Mouse (Mus musculus): ENCODE measurements at regions not wholly inside any gene's neighbourhood (a gene's known extent, or its start where the extent isn't known, plus 50 kb on each side); places are given as distances from the start of the nearest gene placed in this dataset.

- Histone ChIP-seq H3K4me3 (replicated peaks; ENCODE audit: low read length) (no peak overlapping the region), H3K36me3 (ENCODE audit: control insufficient read depth, insufficient read depth, low read length) (no peaks in the 10 kb centered on the region), H3K4me2 (replicated peaks; ENCODE audit: low read depth, low read length, severe bottlenecking) (no peak overlapping the region), H3K4me1 (ENCODE audit: control insufficient read depth, insufficient read depth, low read length) (peaks cover 11% of the 10 kb centered on the region), H3K27ac (replicated peaks; ENCODE audit: low read depth, low read length) (no peak overlapping the region), H3K27me3 (ENCODE audit: control insufficient read depth, insufficient read depth, low read length) (peaks cover 4% of the 10 kb centered on the region; the same call in 1 of the 2 replicates), H3K9ac (ENCODE audit: low read depth, low read length, severe bottlenecking) (no peak overlapping the region), H3K9me3 (ENCODE audit: control insufficient read depth, low read length) (no peaks in the 10 kb centered on the region)
- DNase-seq (ENCODE audit: low spot score) (no peak), ATAC-seq (ENCODE audit: low FRiP score, low read depth) (no peak)
- TF ChIP-seq POLR2A (IDR thresholded peaks at IDR 0.05; ENCODE audit: borderline replicate concordance, extremely low read depth, insufficient read depth, insufficient read length), result no peak
- 73% methylated on average over 11 of the region's 11 CpGs for WGBS
Measured at GRCm38 (mm10) chr7:70640574-70640973, 274.0 kb upstream of the Nr2f2 start.

GRCm38 (mm10) chr7:70638161-70638560, 271.6 kb upstream of the Nr2f2 start:
- H3K36me3 ChIP-seq (ENCODE audit: control insufficient read depth, insufficient read depth, low read length), result no peaks in the 10 kb centered on the region
- peaks cover 14% of the 10 kb centered on the region; the same call in 1 of the 2 replicates for H3K27me3 ChIP-seq (ENCODE audit: control insufficient read depth, insufficient read depth, low read length)
- no peak overlapping the region for H3K27ac ChIP-seq (replicated peaks; ENCODE audit: low read depth, low read length)
- no peak overlapping the region for H3K4me3 ChIP-seq (replicated peaks; ENCODE audit: low read length)
- H3K9me3 ChIP-seq (ENCODE audit: control insufficient read depth, low read length), result no peaks in the 10 kb centered on the region
- no peak for TF ChIP-seq POLR2A (IDR thresholded peaks at IDR 0.05; ENCODE audit: borderline replicate concordance, extremely low read depth, insufficient read depth, insufficient read length)
- 87% methylated on average over 2 of the region's 2 CpGs for WGBS
- H3K9ac ChIP-seq (ENCODE audit: low read depth, low read length, severe bottlenecking), result no peak overlapping the region
- H3K4me1 ChIP-seq (ENCODE audit: control insufficient read depth, insufficient read depth, low read length), result peaks cover 14% of the 10 kb centered on the region
- ATAC-seq (ENCODE audit: low FRiP score, low read depth), result no peak
- no peak for DNase-seq (ENCODE audit: low spot score)
- no peak overlapping the region for H3K4me2 ChIP-seq (replicated peaks; ENCODE audit: low read depth, low read length, severe bottlenecking)

- Histone ChIP-seq H3K4me1 (ENCODE audit: control insufficient read depth, insufficient read depth, low read length) (peaks cover 14% of the 10 kb centered on the region), H3K27ac (replicated peaks; ENCODE audit: low read depth, low read length) (no peak overlapping the region), H3K4me2 (replicated peaks; ENCODE audit: low read depth, low read length, severe bottlenecking) (0 out of 2 replicates have a peak overlapping the region, but pooled peaks have one; percentile 24), H3K9ac (ENCODE audit: low read depth, low read length, severe bottlenecking) (no peak overlapping the region), H3K9me3 (ENCODE audit: control insufficient read depth, low read length) (no peaks in the 10 kb centered on the region), H3K36me3 (ENCODE audit: control insufficient read depth, insufficient read depth, low read length) (no peaks in the 10 kb centered on the region), H3K27me3 (ENCODE audit: control insufficient read depth, insufficient read depth, low read length) (0 out of 2 replicates have a peak, but pooled peaks cover 14% of the 10 kb centered on the region), H3K4me3 (replicated peaks; ENCODE audit: low read length) (no peak overlapping the region)
- TF ChIP-seq POLR2A (IDR thresholded peaks at IDR 0.05; ENCODE audit: borderline replicate concordance, extremely low read depth, insufficient read depth, insufficient read length), result no peak
- WGBS, result 11% methylated on average over 11 of the region's 11 CpGs
- ATAC-seq (ENCODE audit: low FRiP score, low read depth) (no peak), DNase-seq (ENCODE audit: low spot score) (no peak)
Measured at GRCm38 (mm10) chr7:70634016-70634415, 267.5 kb upstream of the Nr2f2 start.

- Histone ChIP-seq H3K4me1 (ENCODE audit: control insufficient read depth, insufficient read depth, low read length) (peaks cover 14% of the 10 kb centered on the region), H3K27me3 (ENCODE audit: control insufficient read depth, insufficient read depth, low read length) (0 out of 2 replicates have a peak, but pooled peaks cover 14% of the 10 kb centered on the region), H3K9ac (ENCODE audit: low read depth, low read length, severe bottlenecking) (no peak overlapping the region), H3K36me3 (ENCODE audit: control insufficient read depth, insufficient read depth, low read length) (no peaks in the 10 kb centered on the region), H3K4me2 (replicated peaks; ENCODE audit: low read depth, low read length, severe bottlenecking) (no peak overlapping the region), H3K27ac (replicated peaks; ENCODE audit: low read depth, low read length) (no peak overlapping the region), H3K9me3 (ENCODE audit: control insufficient read depth, low read length) (no peaks in the 10 kb centered on the region), H3K4me3 (replicated peaks; ENCODE audit: low read length) (no peak overlapping the region)
- TF ChIP-seq POLR2A (IDR thresholded peaks at IDR 0.05; ENCODE audit: borderline replicate concordance, extremely low read depth, insufficient read depth, insufficient read length), result no peak
- WGBS, result 29% methylated on average over 11 of the region's 11 CpGs
- DNase-seq (ENCODE audit: low spot score), result no peak
- no peak for ATAC-seq (ENCODE audit: low FRiP score, low read depth)
Measured at GRCm38 (mm10) chr7:70633577-70633976, 267.0 kb upstream of the Nr2f2 start.

- Histone ChIP-seq H3K27ac (replicated peaks; ENCODE audit: low read depth, low read length) (peak overlapping the region; percentile 46; the same call in 1 of the 2 replicates), H3K4me3 (replicated peaks; ENCODE audit: low read length) (peak overlapping the region; percentile 19), H3K27me3 (ENCODE audit: control insufficient read depth, insufficient read depth, low read length) (no peaks in the 10 kb centered on the region; the same call in 1 of the 2 replicates), H3K9ac (ENCODE audit: low read depth, low read length, severe bottlenecking) (no peak overlapping the region), H3K4me1 (ENCODE audit: control insufficient read depth, insufficient read depth, low read length) (peaks cover 26% of the 10 kb centered on the region), H3K4me2 (replicated peaks; ENCODE audit: low read depth, low read length, severe bottlenecking) (peak overlapping the region; percentile 62), H3K36me3 (ENCODE audit: control insufficient read depth, insufficient read depth, low read length) (no peaks in the 10 kb centered on the region), H3K9me3 (ENCODE audit: control insufficient read depth, low read length) (no peaks in the 10 kb centered on the region)
- TF ChIP-seq POLR2A (IDR thresholded peaks at IDR 0.05; ENCODE audit: borderline replicate concordance, extremely low read depth, insufficient read depth, insufficient read length), result no peak
- WGBS, result 6% methylated on average over 10 of the region's 10 CpGs
- ATAC-seq (ENCODE audit: low FRiP score, low read depth), result 0 out of 2 replicates have a peak, but pooled peaks have one; percentile 23
- no peak for DNase-seq (ENCODE audit: low spot score)
Measured at GRCm38 (mm10) chr7:70625643-70626231, 259.2 kb upstream of the Nr2f2 start.

Data from limb, embryonic 14.5 days (tissue).